Mouse (Mus musculus) urinary bladder, postnatal 14 days (tissue): ENCODE results near the gene Zfp3.

ENCODE experiments used
- DNase-seq: peaks from one replicate; pipeline ENCODE4 v3.0.0; 2021; ENCODE audit warnings: low spot score

The Zfp3 gene

DNA sequence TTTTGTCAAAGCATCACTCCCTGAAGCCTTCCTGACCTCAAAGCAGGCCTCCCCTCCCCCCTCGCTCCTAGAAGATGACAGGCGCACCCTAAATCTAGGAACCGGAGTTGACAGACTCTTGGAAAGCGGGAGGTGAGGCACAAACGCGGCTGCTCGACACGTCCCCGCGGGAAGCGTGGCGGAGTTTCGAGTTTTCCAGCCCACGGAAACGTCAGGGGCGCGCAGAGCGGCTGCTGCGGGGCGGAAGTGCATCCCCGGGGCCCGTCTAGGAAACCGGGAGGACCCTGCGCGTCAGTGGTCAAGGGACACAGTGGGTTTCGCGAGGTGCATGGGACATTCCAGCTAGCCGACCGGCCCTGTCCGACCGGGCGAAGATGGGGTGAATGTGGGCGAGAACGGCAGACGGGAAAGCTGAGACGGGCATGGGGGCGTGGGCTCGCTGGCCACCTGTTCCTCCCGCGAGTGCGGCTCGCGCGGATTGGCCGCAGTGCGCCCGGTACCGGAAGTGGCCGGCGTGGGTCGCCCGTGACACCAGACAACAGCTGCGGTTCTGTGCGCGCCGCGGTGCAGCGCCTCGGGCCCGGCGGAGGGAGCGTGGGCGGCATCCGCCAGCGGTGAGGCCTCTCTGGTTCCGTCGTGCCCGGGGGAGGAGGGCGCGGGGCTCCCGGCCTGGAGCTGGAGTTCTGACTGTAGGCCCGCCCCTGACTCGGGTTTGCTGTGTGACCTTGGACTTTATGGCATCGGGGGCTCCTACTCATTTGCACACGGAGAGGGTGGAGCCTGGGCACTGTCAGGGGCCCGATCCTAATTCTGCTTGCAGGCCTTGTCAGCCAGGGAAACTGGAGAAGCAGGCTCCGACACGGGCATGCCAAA lies at the start of gene Zfp3:
Zfp3 (plus strand) TSS at position 274 of the 873 bp plus-strand sequence.
- peak; percentile 80 for DNase-seq

DNA sequence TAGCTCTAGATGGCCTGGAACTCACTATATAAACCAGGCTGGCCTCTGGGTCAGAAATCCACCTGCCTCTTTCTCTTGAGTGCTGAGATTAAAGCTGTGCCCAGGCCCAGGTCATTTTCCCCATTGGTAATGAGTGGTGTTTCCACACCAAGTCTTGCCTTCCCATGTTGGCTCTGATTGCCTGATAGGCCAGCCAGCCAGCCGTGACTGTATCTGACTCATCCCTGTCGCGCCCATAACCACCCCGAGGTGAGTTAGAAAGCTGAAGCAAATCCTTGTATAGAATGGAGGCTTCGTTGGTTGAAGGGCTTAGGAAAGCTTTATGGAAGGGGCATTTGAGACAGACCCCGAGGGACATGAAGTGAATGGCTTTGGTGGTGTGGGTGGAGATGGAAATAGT lies 48.2 kb upstream of the Zfp3 start:
- peak; percentile 38 for DNase-seq

- no peak for DNase-seq
These were observed 45.5 kb upstream of the Zfp3 start for GRCm38 (mm10) chr11:70718481-70718880.

DNA sequence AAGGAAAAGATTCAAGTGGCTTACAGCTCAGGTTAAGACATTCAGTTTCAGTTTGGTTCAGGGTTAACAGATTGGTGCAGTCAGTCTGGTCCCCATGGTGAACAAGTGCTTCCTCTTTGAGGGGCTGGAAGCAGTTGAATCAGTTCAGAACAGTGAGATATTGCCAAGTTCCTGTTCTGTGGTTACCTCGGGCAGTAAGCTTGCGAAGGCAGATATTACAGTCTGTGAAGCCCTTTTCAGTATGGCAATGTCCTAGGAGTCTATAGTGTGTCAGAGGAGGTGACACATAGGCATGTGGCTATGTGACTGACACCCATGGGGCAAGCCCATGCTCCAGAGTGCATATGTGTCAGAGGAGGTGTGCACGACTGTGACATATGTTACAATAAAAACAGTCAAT lies 43.4 kb upstream of the Zfp3 start:
- no peak for DNase-seq

GRCm38 (mm10) chr11:70721072-70721471 lies 42.9 kb upstream of the Zfp3 start:
- DNase-seq = no peak

- no peak for DNase-seq
These were observed 39.3 kb upstream of the Zfp3 start for GRCm38 (mm10) chr11:70724706-70725105.

DNA sequence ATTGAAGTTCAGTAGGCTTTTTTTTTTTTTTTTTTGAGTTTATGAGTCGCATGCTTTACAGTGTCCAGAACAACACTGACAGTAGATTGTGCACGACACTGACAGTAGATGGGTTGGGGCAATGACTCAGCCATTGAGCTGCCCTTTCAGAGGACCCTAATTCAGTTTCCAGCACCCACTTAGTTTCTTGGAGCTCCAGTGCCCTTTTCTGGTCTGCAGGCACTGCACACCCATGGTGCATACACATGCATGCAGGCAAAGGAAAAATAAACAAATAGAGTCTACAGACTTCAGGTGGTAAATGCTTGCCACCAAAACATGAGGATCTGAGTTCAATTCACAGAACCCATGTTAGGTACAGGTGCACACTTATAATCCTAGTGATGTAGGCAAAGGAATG lies 37.4 kb upstream of the Zfp3 start:
- no peak for DNase-seq

DNA sequence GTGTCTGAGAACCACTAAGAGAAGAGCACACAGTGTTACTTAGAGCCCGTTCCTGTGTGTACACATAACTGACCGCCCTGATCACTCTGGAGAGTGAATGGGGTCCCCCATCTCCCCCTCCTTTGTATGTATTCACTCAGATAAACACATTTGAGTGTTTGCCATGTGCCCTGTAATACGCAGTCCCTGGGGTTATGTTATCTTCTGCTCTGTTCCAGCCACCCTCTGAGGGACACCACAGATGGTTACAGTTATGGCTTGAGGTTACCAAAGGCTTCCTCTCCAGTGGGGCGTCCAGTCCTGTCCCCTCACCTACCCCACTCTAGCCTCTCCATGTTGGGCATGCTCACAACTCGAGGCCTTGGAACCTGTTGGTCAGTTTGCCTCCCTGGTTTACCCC lies 36.6 kb upstream of the Zfp3 start:
- no peak for DNase-seq

- no peak for DNase-seq
These were observed 33.5 kb upstream of the Zfp3 start for GRCm38 (mm10) chr11:70730427-70731038.

DNA sequence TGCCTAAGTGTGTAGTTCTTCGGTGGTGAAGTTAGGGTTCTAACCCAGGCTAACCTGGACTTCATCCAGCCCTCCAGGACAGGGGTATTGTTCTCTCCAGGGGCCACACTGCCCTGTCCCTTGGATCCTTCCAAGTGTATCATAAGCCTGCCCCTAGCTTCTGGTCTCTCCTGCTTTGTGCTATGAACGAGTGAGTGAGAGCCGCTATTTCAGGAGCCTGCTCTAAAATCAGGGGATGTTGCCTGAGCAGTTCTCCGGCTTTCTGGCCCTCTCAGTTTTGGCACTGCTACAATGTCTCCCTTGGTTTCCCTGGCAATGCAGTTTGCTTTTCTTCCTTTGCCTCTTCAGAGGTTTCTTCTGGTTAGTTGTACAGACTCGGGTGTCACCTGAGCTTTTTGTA lies 32.8 kb upstream of the Zfp3 start:
- DNase-seq = no peak

GRCm38 (mm10) chr11:70733256-70733655 lies 30.8 kb upstream of the Zfp3 start:
- no peak for DNase-seq

- no peak for DNase-seq
These were observed 26.3 kb upstream of the Zfp3 start for GRCm38 (mm10) chr11:70737749-70738148.

DNA sequence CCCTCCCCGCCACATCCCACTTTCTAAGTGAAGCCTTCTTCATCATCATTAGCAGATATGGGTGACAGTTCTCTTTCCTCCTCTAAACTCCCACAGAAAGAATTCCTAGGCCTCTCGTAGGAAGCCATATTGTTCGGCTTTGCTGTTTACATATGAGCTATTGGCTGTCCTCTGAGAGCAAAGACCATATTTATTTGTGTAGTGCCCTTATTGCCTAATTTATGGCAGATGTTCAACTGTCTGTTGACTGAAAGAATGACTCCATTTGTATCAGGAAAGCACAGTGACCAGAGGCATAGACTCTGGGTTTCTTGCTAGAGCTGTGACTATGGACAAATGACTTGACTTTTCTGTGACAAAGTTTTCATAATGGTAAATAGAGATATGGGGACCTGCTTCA lies 22.4 kb upstream of the Zfp3 start:
- DNase-seq = no peak

GRCm38 (mm10) chr11:70742117-70742516 lies 21.9 kb upstream of the Zfp3 start:
- DNase-seq = no peak

DNA sequence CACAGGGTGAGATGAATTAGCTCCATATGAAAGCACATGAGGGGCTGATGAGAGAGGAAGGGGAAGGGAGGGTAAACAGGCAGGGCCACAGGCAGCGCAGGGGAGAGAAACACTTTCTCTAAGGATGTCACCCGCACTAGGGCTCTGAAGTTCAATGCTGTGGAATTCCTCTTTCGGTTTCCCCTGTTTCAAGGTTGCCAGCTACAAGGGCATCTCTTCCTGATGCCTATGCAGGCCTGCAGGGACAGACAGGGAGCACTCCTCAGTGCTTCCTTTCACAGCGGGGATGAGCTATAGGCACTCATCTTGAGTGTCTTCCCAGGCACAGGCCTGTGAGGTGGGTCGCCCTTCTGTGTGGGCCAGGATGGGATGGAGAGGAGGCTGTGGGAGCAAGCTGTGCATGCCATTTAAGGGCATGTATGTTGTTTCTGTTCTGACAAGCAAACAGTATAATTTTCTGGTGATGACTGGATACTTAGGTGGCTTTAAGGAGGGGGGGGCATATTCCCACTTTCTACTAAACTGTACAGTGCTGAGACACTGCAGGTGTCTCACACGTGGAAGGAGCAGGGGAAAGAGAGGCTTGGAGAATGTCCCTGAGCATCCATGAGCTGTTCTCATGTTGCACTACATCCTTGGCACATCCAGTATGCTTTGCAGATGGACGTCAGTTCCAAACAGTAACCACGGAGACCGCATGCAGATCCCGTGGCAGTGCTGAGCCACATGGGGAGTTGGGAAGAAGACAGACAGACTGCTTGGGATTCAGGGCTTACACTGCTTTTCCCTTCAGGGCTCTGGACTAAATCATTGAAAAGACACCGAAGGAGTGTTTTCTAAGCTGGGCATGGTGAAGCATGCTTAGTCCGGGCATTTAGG lies 21.2 kb upstream of the Zfp3 start:
- no peak for DNase-seq

- DNase-seq = no peak
These were observed 18.4 kb upstream of the Zfp3 start for GRCm38 (mm10) chr11:70745636-70746035.

GRCm38 (mm10) chr11:70747876-70748545 lies 16.0 kb upstream of the Zfp3 start:
- peak; percentile 33 for DNase-seq

GRCm38 (mm10) chr11:70752337-70753017 lies 11.5 kb upstream of the Zfp3 start:
- peak; percentile 2 for DNase-seq

GRCm38 (mm10) chr11:70753146-70753545 lies 10.9 kb upstream of the Zfp3 start:
- no peak for DNase-seq

- no peak for DNase-seq
These were observed 9.5 kb upstream of the Zfp3 start for GRCm38 (mm10) chr11:70754476-70754875.

- peak; percentile 4 for DNase-seq
These were observed 9.1 kb upstream of the Zfp3 start for GRCm38 (mm10) chr11:70754958-70755357.
